Mouse (Mus musculus): ENCODE data around the gene Nedd4.

Nedd4 gene

DNA sequence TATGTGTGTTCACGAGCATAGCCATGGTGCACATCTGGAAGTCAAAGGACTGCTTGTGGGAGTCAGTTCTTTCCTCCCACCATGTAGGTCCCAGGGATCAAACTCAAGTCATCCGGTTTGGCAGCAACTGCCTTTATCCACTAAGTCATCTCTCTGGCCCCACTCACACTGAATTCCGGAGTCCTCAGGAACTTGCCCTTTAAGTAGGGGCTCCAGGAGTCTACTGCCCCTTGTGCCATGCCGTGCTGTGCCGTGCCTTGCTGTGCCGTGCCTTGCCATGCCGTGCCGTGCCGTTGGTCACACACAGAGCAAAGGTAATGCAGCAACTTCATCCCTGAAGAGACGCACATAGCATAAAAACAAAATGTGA is 129.1 kb downstream of the Nedd4 start:
- no peak for DNase-seq (ENCODE audit: low read depth, low spot score)

DNA sequence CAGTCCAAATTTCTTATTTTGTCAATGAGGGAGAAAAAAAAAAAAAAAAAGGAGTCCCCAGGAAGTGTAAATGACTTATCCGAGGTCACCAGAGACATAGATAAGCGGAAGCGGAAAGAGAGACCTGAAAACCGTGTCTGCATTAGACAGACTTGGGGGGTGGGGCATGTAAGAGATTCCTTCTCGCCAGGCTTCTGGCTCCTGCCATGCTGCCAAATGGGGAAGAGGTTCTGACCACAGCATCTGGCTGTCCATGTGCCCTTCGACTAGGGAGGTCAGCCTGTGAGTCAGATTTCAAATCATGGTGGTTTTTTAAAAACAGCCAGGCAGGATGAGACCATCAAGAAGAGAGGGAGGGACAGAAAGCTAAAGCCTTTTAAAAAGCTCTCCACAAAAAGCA is 129.5 kb downstream of the Nedd4 start:
- DNase-seq (ENCODE audit: low read depth, low spot score) = peak; percentile 64

DNA sequence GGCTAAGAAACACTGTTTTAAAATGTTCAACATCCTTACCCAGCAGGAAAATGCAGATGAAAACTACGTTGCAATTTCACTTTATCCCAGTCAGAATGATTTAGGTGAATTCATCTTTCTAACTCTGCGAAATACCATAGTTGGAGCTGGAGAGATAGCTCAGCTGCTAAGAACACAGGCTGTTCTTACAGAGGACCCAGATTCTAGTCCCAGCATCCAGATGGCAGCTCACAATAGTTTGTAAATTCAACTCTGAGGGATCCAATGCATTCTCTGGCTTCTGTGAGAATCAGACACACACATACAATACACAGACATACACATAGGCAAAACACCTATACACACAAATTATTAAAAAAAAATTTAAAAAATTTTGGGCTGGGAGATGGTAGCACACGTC is 133.1 kb downstream of the Nedd4 start:
- no peak for DNase-seq (ENCODE audit: low read depth, low spot score)

DNA sequence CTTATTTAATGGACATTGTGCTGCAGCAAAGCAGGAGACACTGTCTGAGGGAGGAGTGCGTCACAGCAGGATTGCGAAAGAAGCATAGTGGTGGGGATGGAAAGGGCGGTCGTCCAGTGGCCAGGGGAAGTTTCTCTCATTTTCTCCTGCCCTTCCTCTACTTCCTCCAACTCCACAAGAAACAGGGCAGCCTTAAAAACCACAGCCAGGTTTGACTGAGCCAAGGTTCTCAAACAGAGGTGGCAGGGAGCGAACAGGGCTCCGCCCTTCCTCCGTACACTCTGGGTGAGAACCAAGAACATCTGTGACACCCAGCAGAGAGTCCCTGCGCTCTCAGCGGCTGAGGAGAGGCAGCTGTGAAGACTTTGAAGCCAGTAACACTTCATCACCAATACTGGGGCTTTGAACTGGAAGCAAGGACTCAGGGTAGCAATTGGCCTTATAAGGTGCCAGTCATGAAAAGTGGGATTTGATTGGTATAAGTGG is 135.0 kb downstream of the Nedd4 start:
- DNase-seq (ENCODE audit: low read depth, low spot score) = peak; percentile 72
